Comparison of ENCODE assay signal across 9 mouse cellular contexts in the genomic region with DNA sequence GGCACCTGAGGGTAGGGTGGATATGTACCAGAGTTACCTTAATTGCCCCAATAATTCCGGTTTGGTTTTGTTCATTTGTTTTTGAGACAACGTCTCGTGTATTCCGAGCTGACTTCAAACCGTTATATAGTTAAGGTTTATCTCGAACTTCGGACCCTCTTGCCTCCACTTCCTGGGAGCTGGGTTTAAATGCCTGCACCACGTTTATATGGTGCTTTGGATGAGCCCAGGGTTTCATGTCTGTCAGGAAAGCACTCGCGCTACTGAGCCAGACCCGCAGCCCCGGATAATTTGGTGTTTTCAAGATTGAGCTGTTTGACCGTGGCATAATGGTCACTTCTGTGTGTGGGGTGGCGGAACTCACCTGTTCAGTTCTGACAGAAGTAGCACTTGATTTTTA. TPM values are rescaled to one million over a fixed set of nuclear protein-coding genes. Genes with fewer than 3 reads are reported as not detected.
DNase-seq lines count a peak whose midpoint lies in the region; ATAC-seq and TF ChIP-seq lines count a peak whose summit lies in the region.
"Had no signal": no experiment of that assay in that cellular context is flagged by ENCODE, and none has a peak within 500 bp of the region (broad histone marks: within the 10 kb centered on the region; RNA-seq: fewer than 3 reads in every experiment).

No protein-coding gene starts in this region.

- intact Hi-C loops in gastrocnemius, adult 2 months (cut with DNase I): loop anchor here (5.0 kb wide), 1 partner anchor 414 kb away; no protein-coding TSS in a partner anchor
- intact Hi-C loops in gastrocnemius, postnatal 36 days (cut with DNase I): no loop called here

- 1% methylated on average over 14 of the region's 14 CpGs for WGBS in liver, embryonic 12.5 days (ENCODE audit: insufficient replicate concordance)

- TF ChIP-seq CTCF in gastrocnemius, adult 2 months (IDR thresholded peaks at IDR 0.05): no peak
- no peak for TF ChIP-seq CTCF in embryonic fibroblast, embryonic 13.5 days (IDR thresholded peaks at IDR 0.05; ENCODE audit: borderline replicate concordance, insufficient read depth, low read length)

- DNase-seq in gastrocnemius, adult 2 months: no peak
- no peak for DNase-seq in gastrocnemius, postnatal 36 days
- peak; percentile 32 for DNase-seq in 416B (ENCODE audit: low read depth)
- no peak for DNase-seq in layer of hippocampus, postnatal 14 days (ENCODE audit: low spot score in 2 of 2)
- no peak for DNase-seq in thymus, postnatal 4 days
- no peak for DNase-seq in right cerebral cortex, adult 18-20 months

- H3K4me2 ChIP-seq in liver, embryonic 12.5 days: peak overlapping the region; percentile 84

- H3K4me3 ChIP-seq in gastrocnemius, adult 2 months: peak overlapping the region; percentile 99
- peak overlapping the region; percentile 77 for H3K4me3 ChIP-seq in embryonic fibroblast, embryonic 13.5 days (ENCODE audit: insufficient read depth, low read length)
- peak overlapping the region; percentile 95 for H3K4me3 ChIP-seq in liver, embryonic 12.5 days

- H3K27me3 ChIP-seq in liver, embryonic 12.5 days (replicated peaks): peaks cover 8% of the 10 kb centered on the region; the same call in 1 of the 2 replicates

- no peaks in the 10 kb centered on the region for H3K9me3 ChIP-seq in liver, embryonic 12.5 days (replicated peaks)

- ATAC-seq in liver, embryonic 12.5 days: no peak

- H3K27ac ChIP-seq in gastrocnemius, adult 2 months: peak overlapping the region; percentile 95
- no peak overlapping the region for H3K27ac ChIP-seq in embryonic fibroblast, embryonic 13.5 days (ENCODE audit: insufficient read depth, low read length)
- H3K27ac ChIP-seq in liver, embryonic 12.5 days: peak overlapping the region; percentile 83; the same call in 1 of the 2 replicates

- H3K9ac ChIP-seq in liver, embryonic 12.5 days: peak overlapping the region; percentile 91

- H3K4me1 ChIP-seq in embryonic fibroblast, embryonic 13.5 days (ENCODE audit: control insufficient read depth, insufficient read depth, low read length): no peaks in the 10 kb centered on the region; the same call in 1 of the 2 replicates
- peaks cover 30% of the 10 kb centered on the region for H3K4me1 ChIP-seq in liver, embryonic 12.5 days

- no peak for TF ChIP-seq POLR2A in embryonic fibroblast, embryonic 13.5 days (IDR thresholded peaks at IDR 0.05; ENCODE audit: low read depth, low read length)

- H3K36me3 ChIP-seq in liver, embryonic 12.5 days: peaks cover 41% of the 10 kb centered on the region

RNA-seq across cellular contexts. Expression of gene Snrpa1, which starts 2.3 kb away (rescaled TPM):
- total RNA-seq in gastrocnemius, adult 2 months (2021): 10 to 100 TPM; 15.2 to 22.4 TPM
- 10 to 100 TPM; 16.8 to 19.0 TPM for total RNA-seq in gastrocnemius, postnatal 36 days (2021)
- 49.5 and 49.6 TPM in 2 replicates for polyA plus RNA-seq in embryonic fibroblast, embryonic 13.5 days (2011; ENCODE audit: insufficient read length, low read depth, missing spikeins)
- polyA plus RNA-seq in liver, embryonic 12.5 days (2016; fragmentation: Nextera tagmentation; extraction: Ambion mirVana): 162 and 173 TPM in 2 replicates
- 10 to 100 TPM; 29.6 to 33.7 TPM for total RNA-seq in layer of hippocampus, postnatal 14 days (2021)

RNA-seq across cellular contexts. Expression of gene Gm45213, which starts 17.7 kb away (rescaled TPM):
- not detected for total RNA-seq in gastrocnemius, adult 2 months (2021)
- total RNA-seq in gastrocnemius, postnatal 36 days (2021): not detected
- not detected in 2 replicates for polyA plus RNA-seq in embryonic fibroblast, embryonic 13.5 days (2011; ENCODE audit: insufficient read length, low read depth, missing spikeins)
- polyA plus RNA-seq in liver, embryonic 12.5 days (2016; fragmentation: Nextera tagmentation; extraction: Ambion mirVana): not detected in 2 replicates
- total RNA-seq in layer of hippocampus, postnatal 14 days (2021): not detected
- total RNA-seq: layer of hippocampus, postnatal 25 days had no signal

RNA-seq across cellular contexts. Expression of gene Selenos, which starts 18.4 kb away (rescaled TPM):
- 10 to 100 TPM; 26.5 to 35.1 TPM for total RNA-seq in gastrocnemius, adult 2 months (2021)
- total RNA-seq in gastrocnemius, postnatal 36 days (2021): 10 to 100 TPM; 20.3 to 28.4 TPM
- 92.0 and 103 TPM in 2 replicates for polyA plus RNA-seq in embryonic fibroblast, embryonic 13.5 days (2011; ENCODE audit: insufficient read length, low read depth, missing spikeins)
- 60.7 and 65.5 TPM in 2 replicates for polyA plus RNA-seq in liver, embryonic 12.5 days (2016; fragmentation: Nextera tagmentation; extraction: Ambion mirVana)
- 10 to 100 TPM; 55.5 to 59.8 TPM for total RNA-seq in layer of hippocampus, postnatal 14 days (2021)

RNA-seq across cellular contexts. Expression of gene Chsy1, which starts 48.3 kb away (rescaled TPM):
- 1 to 10 TPM; 4.1 to 4.2 TPM for total RNA-seq in gastrocnemius, adult 2 months (2021)
- 1 to 10 TPM; 2.9 to 3.4 TPM for total RNA-seq in gastrocnemius, postnatal 36 days (2021)
- polyA plus RNA-seq in embryonic fibroblast, embryonic 13.5 days (2011; ENCODE audit: insufficient read length, low read depth, missing spikeins): 54.3 and 63.2 TPM in 2 replicates
- polyA plus RNA-seq in liver, embryonic 12.5 days (2016; fragmentation: Nextera tagmentation; extraction: Ambion mirVana): 11.3 and 12.0 TPM in 2 replicates
- 10 to 100 TPM; 20.4 to 20.5 TPM for total RNA-seq in layer of hippocampus, postnatal 14 days (2021)
